Mouse (Mus musculus) lung, embryonic 16.5 days (tissue): ENCODE measurements around the gene Haao. TPM values are rescaled to one million over a fixed set of nuclear protein-coding genes. Genes with fewer than 3 reads are reported as not detected.
"Not testable (repeated sequence)": the region's sequence is repeated elsewhere in the genome, so short reads cannot be mapped to it uniquely, and the experiment has no call there.

ENCODE experiments used
- ATAC-seq: fragments of 200-750 bp; cut with Nextera tagmentation; 2 replicates; pipeline ENCODE4 v1.8.0; 2017; ENCODE audit warnings: low read depth, mild to moderate bottlenecking, moderate library complexity
- H3K27ac ChIP-seq: fragments of 300-500 bp; sonication (generic); 2 replicates; pipeline ENCODE4 v1.5.1; 2014; ENCODE audit warnings: mild to moderate bottlenecking, control low read depth, low read length
- H3K27me3 ChIP-seq: fragments of 300-500 bp; sonication (generic); 2 replicates; pipeline ENCODE4 v1.6.1; 2014; ENCODE audit warnings: low read depth, low read length, mixed read lengths; ENCODE audit not compliant: control insufficient read depth, insufficient read depth
- H3K36me3 ChIP-seq: fragments of 300-500 bp; sonication (generic); 2 replicates; pipeline ENCODE4 v1.6.1; 2014; ENCODE audit warnings: low read length; ENCODE audit not compliant: control insufficient read depth, insufficient read depth
- H3K4me1 ChIP-seq: fragments of 300-500 bp; sonication (generic); replicated peaks from 2 replicates; pipeline ENCODE4 v1.6.1; 2014; ENCODE audit warnings: low read length, mixed read lengths; ENCODE audit not compliant: control insufficient read depth, insufficient read depth
- H3K4me2 ChIP-seq: fragments of 300-500 bp; sonication (generic); 2 replicates; pipeline ENCODE4 v1.6.1; 2014; ENCODE audit warnings: low read depth, low read length, control low read depth
- H3K4me3 ChIP-seq: fragments of 300-500 bp; sonication (generic); 2 replicates; pipeline ENCODE4 v1.5.1; 2014; ENCODE audit warnings: mild to moderate bottlenecking, low read length, control low read depth
- H3K9ac ChIP-seq: fragments of 300-500 bp; sonication (generic); 2 replicates; pipeline ENCODE4 v1.6.1; 2014; ENCODE audit warnings: low read length, control low read depth
- H3K9me3 ChIP-seq: fragments of 300-500 bp; sonication (generic); 2 replicates; pipeline ENCODE4 v1.6.1; 2016; ENCODE audit warnings: low read length; ENCODE audit not compliant: control insufficient read depth
- WGBS: fragments of 180-500 bp; shearing (Covaris S2); extraction: QIAGEN DNeasy Blood & Tissue Kit; methylation state at CpG from one replicate; pipeline ENCODE4 v1.1.7; 2014; 5-methylcytosine and 5-hydroxymethylcytosine counted together
- polyA plus RNA-seq: library from polyadenylated mRNA; unstranded; fragments of >200 nt; fragmentation: Nextera tagmentation; extraction: Ambion mirVana; gene quantifications from 2 replicates; pipeline ENCODE4 v1.2.1, GENCODE M21; 2015

Haao gene
- polyA plus RNA-seq, 1 experiment from 2014 or later = 1.8 TPM

GRCm38 (mm10) chr17:83860968-83861367, 13.2 kb upstream of the Haao start:
- H3K36me3 ChIP-seq, ATAC-seq, H3K4me1 ChIP-seq, H3K27me3 ChIP-seq, H3K9me3 ChIP-seq: not testable (repeated sequence)
- 64% methylated on average over 8 of the region's 8 CpGs for WGBS
- H3K4me3 ChIP-seq = peak overlapping the region; percentile 67
- peak overlapping the region; percentile 65 for H3K4me2 ChIP-seq
- peak overlapping the region; percentile 79 for H3K27ac ChIP-seq
- H3K9ac ChIP-seq = peak overlapping the region; percentile 81

- ATAC-seq = no peak
- Histone ChIP-seq H3K4me1 (peaks cover 5% of the 10 kb centered on the region), H3K9ac (no peak overlapping the region), H3K4me2 (no peak overlapping the region), H3K4me3 (no peak overlapping the region), H3K9me3 (no peaks in the 10 kb centered on the region), H3K27ac (no peak overlapping the region), H3K27me3 (no peaks in the 10 kb centered on the region), H3K36me3 (no peaks in the 10 kb centered on the region)
- 70% methylated on average over 7 of the region's 7 CpGs for WGBS
Measured at GRCm38 (mm10) chr17:83860224-83860623, 12.5 kb upstream of the Haao start.

- Histone ChIP-seq H3K9ac (no peak overlapping the region), H3K27me3 (no peaks in the 10 kb centered on the region), H3K27ac (no peak overlapping the region), H3K4me1 (peaks cover 5% of the 10 kb centered on the region), H3K9me3 (no peaks in the 10 kb centered on the region), H3K4me2 (no peak overlapping the region), H3K4me3 (no peak overlapping the region), H3K36me3 (no peaks in the 10 kb centered on the region)
- WGBS = 78% methylated on average over 4 of the region's 4 CpGs
- no peak for ATAC-seq
Measured at GRCm38 (mm10) chr17:83859639-83860038, 11.9 kb upstream of the Haao start.

GRCm38 (mm10) chr17:83858413-83858812, 10.7 kb upstream of the Haao start:
- H3K9me3 ChIP-seq = no peaks in the 10 kb centered on the region
- H3K27ac ChIP-seq = no peak overlapping the region
- peaks cover 5% of the 10 kb centered on the region for H3K4me1 ChIP-seq
- H3K27me3 ChIP-seq = no peaks in the 10 kb centered on the region
- H3K4me3 ChIP-seq = no peak overlapping the region
- H3K4me2 ChIP-seq = no peak overlapping the region
- H3K9ac ChIP-seq = no peak overlapping the region
- H3K36me3 ChIP-seq = no peaks in the 10 kb centered on the region
- WGBS = 70% methylated on average over 7 of the region's 7 CpGs
- ATAC-seq = no peak

GRCm38 (mm10) chr17:83854284-83854918, 6.6 kb upstream of the Haao start:
- no peaks in the 10 kb centered on the region for H3K27me3 ChIP-seq
- H3K4me2 ChIP-seq = peak overlapping the region; percentile 30; the same call in 1 of the 2 replicates
- whole genome bisulfite sequencing = 36% methylated on average over 12 of the region's 12 CpGs
- no peaks in the 10 kb centered on the region for H3K36me3 ChIP-seq
- peak overlapping the region; percentile 14; the same call in 1 of the 2 replicates for H3K4me3 ChIP-seq
- ATAC-seq = peak; percentile 78
- 0 out of 2 replicates have a peak, but pooled peaks cover 3% of the 10 kb centered on the region for H3K4me1 ChIP-seq
- no peak overlapping the region for H3K9ac ChIP-seq
- H3K9me3 ChIP-seq = no peaks in the 10 kb centered on the region
- no peak overlapping the region for H3K27ac ChIP-seq

GRCm38 (mm10) chr17:83853831-83854230, 6.1 kb upstream of the Haao start:
- WGBS = 37% methylated on average over 3 of the region's 3 CpGs

GRCm38 (mm10) chr17:83850864-83851263, 3.1 kb upstream of the Haao start:
- ATAC-seq = no peak
- Histone ChIP-seq H3K4me2 (no peak overlapping the region), H3K27ac (no peak overlapping the region), H3K27me3 (no peaks in the 10 kb centered on the region), H3K4me1 (0 out of 2 replicates have a peak, but pooled peaks cover 3% of the 10 kb centered on the region), H3K9me3 (no peaks in the 10 kb centered on the region), H3K4me3 (no peak overlapping the region), H3K9ac (no peak overlapping the region), H3K36me3 (no peaks in the 10 kb centered on the region)
- 81% methylated on average over 5 of the region's 5 CpGs for WGBS

More at GRCm38 (mm10) chr17:83853831-83854230, 6.1 kb upstream of the Haao start:
- Histone ChIP-seq H3K4me1 (0 out of 2 replicates have a peak, but pooled peaks cover 3% of the 10 kb centered on the region), H3K36me3 (no peaks in the 10 kb centered on the region), H3K27me3 (no peaks in the 10 kb centered on the region), H3K9ac (no peak overlapping the region), H3K4me3 (peak overlapping the region; percentile 14; the same call in 1 of the 2 replicates), H3K4me2 (peak overlapping the region; percentile 30; the same call in 1 of the 2 replicates), H3K9me3 (no peaks in the 10 kb centered on the region), H3K27ac (no peak overlapping the region)
- ATAC-seq = no peak

- H3K9ac ChIP-seq = no peak overlapping the region
- no peak overlapping the region for H3K27ac ChIP-seq
- ATAC-seq = peak; percentile 37; the same call in 1 of the 2 replicates
- H3K4me3 ChIP-seq = no peak overlapping the region
- 0 out of 2 replicates have a peak, but pooled peaks cover 3% of the 10 kb centered on the region for H3K4me1 ChIP-seq
- no peaks in the 10 kb centered on the region for H3K9me3 ChIP-seq
- H3K4me2 ChIP-seq = peak overlapping the region; percentile 18; the same call in 1 of the 2 replicates
- H3K36me3 ChIP-seq = no peaks in the 10 kb centered on the region
- no peaks in the 10 kb centered on the region for H3K27me3 ChIP-seq
- 12% methylated on average over 9 of the region's 9 CpGs for WGBS
Measured at GRCm38 (mm10) chr17:83850458-83850857, 2.7 kb upstream of the Haao start.

GRCm38 (mm10) chr17:83849717-83850116, 2.0 kb upstream of the Haao start:
- H3K36me3 ChIP-seq = no peaks in the 10 kb centered on the region

More at GRCm38 (mm10) chr17:83849717-83850116, 2.0 kb upstream of the Haao start:
- no peak for ATAC-seq
- Histone ChIP-seq H3K4me3 (no peak overlapping the region), H3K4me2 (no peak overlapping the region), H3K9ac (no peak overlapping the region), H3K27ac (no peak overlapping the region), H3K4me1 (0 out of 2 replicates have a peak, but pooled peaks cover 3% of the 10 kb centered on the region), H3K27me3 (no peaks in the 10 kb centered on the region), H3K9me3 (no peaks in the 10 kb centered on the region)
- WGBS = 72% methylated on average over 5 of the region's 5 CpGs
